Mouse (Mus musculus) Patski (cell line): Measurements from ENCODE around the gene Cfap45. TPM values are rescaled to one million over a fixed set of nuclear protein-coding genes. Genes with fewer than 3 reads are reported as not detected.

Experiments used
- ATAC-seq: fragments of 100-300 bp; one replicate; pipeline ENCODE4 v1.8.0; 2021
- CTCF ChIA-PET: fragments of 350-600 bp; sonication (Branson Sonifier 250); formaldehyde crosslinking; loops from one replicate; lab custom pipeline; 2022; ENCODE audit warnings: inconsistent platforms; lab: Charles Lee
- POLR2A ChIA-PET: fragments of 350-600 bp; sonication (Branson Sonifier 250); formaldehyde crosslinking; loops from one replicate; lab custom pipeline; 2022; ENCODE audit warnings: antibody characterized with exemption, inconsistent platforms; lab: Charles Lee
- DNase-seq: peaks from one replicate; pipeline ENCODE4 v3.0.0-alpha.2; 2011; ENCODE audit warnings: low read depth, low spot score
- H3K27me3 ChIP-seq: fragments of 371-371 bp; one replicate; pipeline ENCODE4 v1.5.1; 2021
- CTCF ChIP-seq: fragments of 100-300 bp; IDR thresholded peaks from one replicate; pipeline ENCODE4 v1.5.1; 2021
- in situ Hi-C: fragments of 300-500 bp; cut with MboI; formaldehyde crosslinking; loops from 3 replicates; pipeline ENCODE4 v1.11.1; 2018; ENCODE audit warnings: low pct_unique_long_range_greater_than_20kb, mixed read lengths
- polyA plus RNA-seq: library from polyadenylated mRNA; unstranded; gene quantifications from one replicate; pipeline ENCODE4 v1.2.3, GENCODE M21; 2021

Gene Cfap45
- polyA plus RNA-seq, 1 experiment from 2014 or later = 0.08 TPM

GRCm38 (mm10) chr1:172512962-172513361 lies 7.6 kb upstream of the Cfap45 start:
- ATAC-seq (no peak), DNase-seq (no peak)
- ChIA-PET CTCF (interaction anchor here (1.4 kb wide), 1 partner anchor 20 kb away, joined by 3 read pairs; no protein-coding TSS in a partner anchor), POLR2A (interaction anchor here (1.0 kb wide), 1 partner anchor 9 kb away, joined by 3 read pairs; no protein-coding TSS in a partner anchor)
- H3K27me3 ChIP-seq = no peaks in the 10 kb centered on the region
- in situ Hi-C loops = loop anchor here (25.0 kb wide), 1 partner anchor 376 kb away; the partner anchor contains the start of genes Dcaf8 and Pex19
- no peak for TF ChIP-seq CTCF

- H3K27me3 ChIP-seq = no peaks in the 10 kb centered on the region
- no peak for DNase-seq
- in situ Hi-C loops = loop anchor here (25.0 kb wide), 1 partner anchor 376 kb away; the partner anchor contains the start of genes Dcaf8 and Pex19
- ATAC-seq = peak; percentile 36
- POLR2A ChIA-PET = interaction anchor here (0.6 to 1.0 kb wide), 3 partner anchors 10 to 21 kb away, joined by 3 to 5 read pairs (median 4); partner anchors contain the start of gene Tagln2
- TF ChIP-seq CTCF = no peak
- CTCF ChIA-PET = interaction anchor here (0.9 to 1.4 kb wide), 3 partner anchors 13 to 32 kb away, joined by 3 to 4 read pairs (median 3); partner anchors contain the start of gene Igsf9
These were observed 6.9 kb upstream of the Cfap45 start for GRCm38 (mm10) chr1:172513525-172514212.

- in situ Hi-C loops = loop anchor here (25.0 kb wide), 1 partner anchor 377 kb away; the partner anchor contains the start of genes Dcaf8 and Pex19
- DNase-seq = no peak
- ChIA-PET CTCF (interaction anchor here (0.9 to 2.2 kb wide), 5 partner anchors 13 to 33 kb away, joined by 3 to 6 read pairs (median 4); partner anchors contain the start of gene Igsf9), POLR2A (interaction anchor here (0.7 kb wide), 1 partner anchor 22 kb away, joined by 4 read pairs; no protein-coding TSS in a partner anchor)
- no peak for TF ChIP-seq CTCF
- no peaks in the 10 kb centered on the region for H3K27me3 ChIP-seq
- no peak for ATAC-seq
These were observed 6.4 kb upstream of the Cfap45 start for GRCm38 (mm10) chr1:172514213-172514529.

- CTCF ChIA-PET = interaction anchor here (1.0 to 2.2 kb wide), 3 partner anchors 12 to 18 kb away, joined by 4 to 6 read pairs (median 4); no protein-coding TSS in a partner anchor
- in situ Hi-C loops = loop anchor here (25.0 kb wide), 1 partner anchor 377 kb away; the partner anchor contains the start of genes Dcaf8 and Pex19
- no peak for TF ChIP-seq CTCF
- ATAC-seq (no peak), DNase-seq (no peak)
- POLR2A ChIA-PET = interaction anchor here (0.7 kb wide), 1 partner anchor 22 kb away, joined by 4 read pairs; no protein-coding TSS in a partner anchor
- H3K27me3 ChIP-seq = no peaks in the 10 kb centered on the region
These were observed 5.9 kb upstream of the Cfap45 start for GRCm38 (mm10) chr1:172514551-172515268.

GRCm38 (mm10) chr1:172515396-172515795 lies 5.2 kb upstream of the Cfap45 start:
- ATAC-seq (no peak), DNase-seq (no peak)
- no peaks in the 10 kb centered on the region for H3K27me3 ChIP-seq
- in situ Hi-C loops = loop anchor here (25.0 kb wide), 1 partner anchor 378 kb away; the partner anchor contains the start of genes Dcaf8 and Pex19
- no peak for TF ChIP-seq CTCF
- ChIA-PET CTCF (interaction anchor here (1.3 to 2.2 kb wide), 2 partner anchors 13 to 17 kb away, joined by 4 to 6 read pairs; no protein-coding TSS in a partner anchor), POLR2A (no interaction called here)

GRCm38 (mm10) chr1:172518013-172518412 lies 2.6 kb upstream of the Cfap45 start:
- no peaks in the 10 kb centered on the region for H3K27me3 ChIP-seq
- no peak for ATAC-seq
- ChIA-PET POLR2A (no interaction called here), CTCF (interaction anchor here (3.1 kb wide), 1 partner anchor 10 kb away, joined by 13 read pairs; no protein-coding TSS in a partner anchor)
- peak; percentile 77 for TF ChIP-seq CTCF
- no peak for DNase-seq
- in situ Hi-C loops = loop anchor here (25.0 kb wide), 1 partner anchor 381 kb away; the partner anchor contains the start of genes Dcaf8 and Pex19

GRCm38 (mm10) chr1:172519644-172520043 lies 957 bp upstream of the Cfap45 start:
- TF ChIP-seq CTCF = no peak
- ChIA-PET POLR2A (no interaction called here), CTCF (interaction anchor here (0.8 to 3.1 kb wide), 3 partner anchors 9 to 17 kb away, joined by 3 to 13 read pairs (median 4); no protein-coding TSS in a partner anchor)
- DNase-seq (no peak), ATAC-seq (no peak)
- in situ Hi-C loops = loop anchor here (10.0 to 25.0 kb wide), 2 partner anchors 115 to 382 kb away; partner anchors contain the start of genes Dcaf8, Dusp23 and Pex19
- peaks cover 5% of the 10 kb centered on the region for H3K27me3 ChIP-seq

GRCm38 (mm10) chr1:172522524-172522923 lies 1.9 kb downstream of the Cfap45 start:
- no peak for TF ChIP-seq CTCF
- ATAC-seq (no peak), DNase-seq (no peak)

GRCm38 (mm10) chr1:172523699-172524101 lies 3.1 kb downstream of the Cfap45 start:
- in situ Hi-C loops = loop anchor here (10.0 to 25.0 kb wide), 2 partner anchors 111 to 386 kb away; partner anchors contain the start of genes Dcaf8, Dusp23 and Pex19
- TF ChIP-seq CTCF = no peak
- DNase-seq (no peak), ATAC-seq (no peak)
- POLR2A ChIA-PET = no interaction called here
- peaks cover 8% of the 10 kb centered on the region for H3K27me3 ChIP-seq
- CTCF ChIA-PET = interaction anchor here (0.9 kb wide), 1 partner anchor 14 kb away, joined by 3 read pairs; no protein-coding TSS in a partner anchor

More at GRCm38 (mm10) chr1:172522524-172522923, 1.9 kb downstream of the Cfap45 start:
- in situ Hi-C loops = loop anchor here (10.0 to 25.0 kb wide), 2 partner anchors 112 to 385 kb away; partner anchors contain the start of genes Dcaf8, Dusp23 and Pex19
- peaks cover 8% of the 10 kb centered on the region for H3K27me3 ChIP-seq
- POLR2A ChIA-PET = no interaction called here
- CTCF ChIA-PET = no interaction called here
